Mouse (Mus musculus) left cerebral cortex, adult 18-20 months (tissue): ENCODE results near the gene 1700019A02Rik. TPM values are rescaled to one million over a fixed set of nuclear protein-coding genes. Genes with fewer than 3 reads are reported as not detected.

Experiments
- DNase-seq, 2 experiments: peaks; one replicate each; pipeline ENCODE4 v3.0.0; 2021 to 2022; ENCODE audit warnings: low spot score in 2 of 2, mixed read lengths in 1 of 2
- long read RNA-seq, 2 experiments: library from polyadenylated mRNA; stranded (forward); transcript quantifications; one replicate each; pipeline ENCODE4 v2.0.0; 2021
- total RNA-seq, 2 experiments: library from RNA; stranded (reverse); gene quantifications; 2 replicates each; pipeline ENCODE4 v1.2.3; 2021

The 1700019A02Rik gene
- not detected for total RNA-seq
- long read RNA-seq, experiment 1 = 0 reads
- long read RNA-seq, experiment 2 = 0 reads

GRCm38 (mm10) chr1:53187536-53187935 is at the start of gene 1700019A02Rik:
Gene 1700019A02Rik (minus strand): TSS chr1:53187636.
- DNase-seq = no peak

- DNase-seq = no peak
Measured at GRCm38 (mm10) chr1:53226063-53226462, 38.6 kb upstream of the 1700019A02Rik start.

GRCm38 (mm10) chr1:53225616-53226015 is 38.2 kb upstream of the 1700019A02Rik start:
- no peak for DNase-seq

GRCm38 (mm10) chr1:53224775-53225174 is 37.3 kb upstream of the 1700019A02Rik start:
- DNase-seq = no peak

- DNase-seq = no peak
Measured at GRCm38 (mm10) chr1:53210136-53210535, 22.7 kb upstream of the 1700019A02Rik start.

- DNase-seq = no peak
Measured at GRCm38 (mm10) chr1:53203902-53204301, 16.5 kb upstream of the 1700019A02Rik start.

- no peak for DNase-seq
Measured at GRCm38 (mm10) chr1:53201630-53202199, 14.3 kb upstream of the 1700019A02Rik start.

GRCm38 (mm10) chr1:53194536-53194935 is 7.1 kb upstream of the 1700019A02Rik start:
- DNase-seq = no peak

GRCm38 (mm10) chr1:53191234-53191633 is 3.8 kb upstream of the 1700019A02Rik start:
- DNase-seq = no peak

- DNase-seq = no peak
Measured at GRCm38 (mm10) chr1:53189620-53190019, 2.2 kb upstream of the 1700019A02Rik start.

GRCm38 (mm10) chr1:53186301-53186700 is 1.1 kb downstream of the 1700019A02Rik start:
- no peak for DNase-seq

GRCm38 (mm10) chr1:53157715-53158114 is 29.7 kb downstream of the 1700019A02Rik start:
- no peak for DNase-seq

- DNase-seq = no peak
Measured at GRCm38 (mm10) chr1:53123066-53123465, 64.4 kb downstream of the 1700019A02Rik start.

- DNase-seq = no peak
Measured at GRCm38 (mm10) chr1:53110561-53110960, 76.9 kb downstream of the 1700019A02Rik start.

Other genes with a start within 250 kb of the 1700019A02Rik start
- gene 1700019D03Rik, start 167.5 kb downstream of the 1700019A02Rik start, total RNA-seq = 10 to 100 TPM in 1 of 2 experiments, 1 to 10 TPM in 1; 6.8 to 14.9 TPM
- under 1 TPM; 0.26 to 0.40 TPM for gene Mstn, start 126.0 kb downstream of the 1700019A02Rik start, total RNA-seq
- gene Pms1, start 109.4 kb upstream of the 1700019A02Rik start, total RNA-seq = 10 to 100 TPM; 33.2 to 39.9 TPM
- 1 to 10 TPM; 8.3 to 9.9 TPM for gene Ormdl1, start 109.5 kb upstream of the 1700019A02Rik start, total RNA-seq
- gene Gm28778, start 109.5 kb upstream of the 1700019A02Rik start, total RNA-seq = 1 to 10 TPM; 1.5 to 2.0 TPM
- gene Osgepl1, start 126.0 kb upstream of the 1700019A02Rik start, total RNA-seq = 10 to 100 TPM; 17.8 to 22.7 TPM
- not detected for gene Asdurf, start 165.0 kb upstream of the 1700019A02Rik start, total RNA-seq
- not detected for gene Gm28551, start 165.0 kb upstream of the 1700019A02Rik start, total RNA-seq
- gene Asnsd1, start 165.1 kb upstream of the 1700019A02Rik start, total RNA-seq = 10 to 100 TPM; 23.9 to 24.9 TPM